Mouse (Mus musculus): Measurements from ENCODE around the gene Timm17b. TPM values are rescaled to one million over a fixed set of nuclear protein-coding genes. Genes with fewer than 3 reads are reported as not detected.
A peak's percentile ranks its signal among the peaks of the same experiment; 100 is the strongest.

Gene Timm17b
- total and polyA plus RNA-seq, 3 experiments = 79.3 to 113 (median 102) TPM

GRCm38 (mm10) chrX:7919601-7920383 lies 20.6 kb downstream of the Timm17b start, which contains the start of gene Pcsk1n:
Gene Pcsk1n (plus strand): TSS chrX:7919822.
- DNase-seq = no peak

GRCm38 (mm10) chrX:7922032-7922431 lies 22.9 kb downstream of the Timm17b start:
- DNase-seq = no peak

GRCm38 (mm10) chrX:7926266-7926665 lies 27.1 kb downstream of the Timm17b start:
- no peak for DNase-seq

GRCm38 (mm10) chrX:7927116-7927515 lies 28.0 kb downstream of the Timm17b start:
- no peak for DNase-seq

- no peak for DNase-seq
These were observed 29.2 kb downstream of the Timm17b start, which contains the start of gene Eras for GRCm38 (mm10) chrX:7928270-7928790. Gene Eras (minus strand): TSS chrX:7928607.

GRCm38 (mm10) chrX:7936874-7937273 lies 37.7 kb downstream of the Timm17b start:
- no peak for DNase-seq

GRCm38 (mm10) chrX:7937667-7938066 lies 38.5 kb downstream of the Timm17b start:
- DNase-seq = peak; percentile 8

- no peak for DNase-seq
These were observed 46.5 kb downstream of the Timm17b start for GRCm38 (mm10) chrX:7945618-7946017.

- DNase-seq = peak; percentile 11
These were observed 48.1 kb downstream of the Timm17b start, which contains the start of gene Hdac6 for GRCm38 (mm10) chrX:7947108-7947899. Gene Hdac6 (minus strand): TSS chrX:7947889.

- peak; percentile 96 for DNase-seq
These were observed 48.8 kb downstream of the Timm17b start for GRCm38 (mm10) chrX:7947900-7948492.

- DNase-seq = peak; percentile 52
These were observed 50.9 kb downstream of the Timm17b start for GRCm38 (mm10) chrX:7950091-7950490.

Other genes with a start within 250 kb of the Timm17b start
- gene Prickle3, start 242.1 kb upstream of the Timm17b start, total RNA-seq (2021) = 10 to 100 TPM in 1 of 2 experiments, 1 to 10 TPM in 1; 10.0 to 12.3 TPM
- gene Prickle3, start 242.1 kb upstream of the Timm17b start, polyA plus RNA-seq (2012; rRNA removed) = 46.0 and 46.4 TPM in 2 replicates
- gene Plp2, start 228.0 kb upstream of the Timm17b start, total RNA-seq (2021) = 10 to 100 TPM; 72.7 to 93.7 TPM
- gene Plp2, start 228.0 kb upstream of the Timm17b start, polyA plus RNA-seq (2012; rRNA removed) = 87.0 and 88.3 TPM in 2 replicates
- gene Magix, start 218.1 kb upstream of the Timm17b start, total RNA-seq (2021) = under 1 TPM; 0.35 to 0.76 TPM
- gene Magix, start 218.1 kb upstream of the Timm17b start, polyA plus RNA-seq (2012; rRNA removed) = 0.77 and 2.5 TPM in 2 replicates
- gene Gpkow, start 202.2 kb upstream of the Timm17b start, total RNA-seq (2021) = 10 to 100 TPM; 55.7 to 58.4 TPM
- 4.2 and 5.4 TPM in 2 replicates for gene Gpkow, start 202.2 kb upstream of the Timm17b start, polyA plus RNA-seq (2012; rRNA removed)
- 10 to 100 TPM; 63.7 to 68.0 TPM for gene Wdr45, start 185.0 kb upstream of the Timm17b start, total RNA-seq (2021)
- 51.1 and 51.5 TPM in 2 replicates for gene Wdr45, start 185.0 kb upstream of the Timm17b start, polyA plus RNA-seq (2012; rRNA removed)
- gene Gm45208, start 177.1 kb upstream of the Timm17b start, total RNA-seq (2021) = not detected
- 1.1 and 6.2 TPM in 2 replicates for gene Gm45208, start 177.1 kb upstream of the Timm17b start, polyA plus RNA-seq (2012; rRNA removed)
- gene Praf2, start 170.9 kb upstream of the Timm17b start, total RNA-seq (2021) = 10 to 100 TPM; 12.9 to 17.9 TPM
- 37.3 and 55.0 TPM in 2 replicates for gene Praf2, start 170.9 kb upstream of the Timm17b start, polyA plus RNA-seq (2012; rRNA removed)
- gene Ccdc120, start 148.5 kb upstream of the Timm17b start, total RNA-seq (2021) = 1 to 10 TPM; 2.9 to 3.7 TPM
- 11.6 and 12.8 TPM in 2 replicates for gene Ccdc120, start 148.5 kb upstream of the Timm17b start, polyA plus RNA-seq (2012; rRNA removed)
- gene Tfe3, start 136.8 kb upstream of the Timm17b start, total RNA-seq (2021) = 10 to 100 TPM; 45.4 to 59.2 TPM
- 40.7 and 41.3 TPM in 2 replicates for gene Tfe3, start 136.8 kb upstream of the Timm17b start, polyA plus RNA-seq (2012; rRNA removed)
- 10 to 100 TPM; 44.7 to 47.8 TPM for gene Gripap1, start 109.6 kb upstream of the Timm17b start, total RNA-seq (2021)
- gene Gripap1, start 109.6 kb upstream of the Timm17b start, polyA plus RNA-seq (2012; rRNA removed) = 18.3 and 19.5 TPM in 2 replicates
- gene Kcnd1, start 77.1 kb upstream of the Timm17b start, total RNA-seq (2021) = under 1 TPM; 0.86 to 0.92 TPM
- gene Kcnd1, start 77.1 kb upstream of the Timm17b start, polyA plus RNA-seq (2012; rRNA removed) = 1.1 and 1.2 TPM in 2 replicates
- gene Otud5, start 58.0 kb upstream of the Timm17b start, total RNA-seq (2021) = 10 to 100 TPM; 53.9 to 65.8 TPM
- gene Otud5, start 58.0 kb upstream of the Timm17b start, polyA plus RNA-seq (2012; rRNA removed) = 34.5 and 51.6 TPM in 2 replicates
- gene Pim2, start 21.1 kb upstream of the Timm17b start, total RNA-seq (2021) = 10 to 100 TPM in 1 of 2 experiments, 1 to 10 TPM in 1; 7.3 to 12.6 TPM
- gene Pim2, start 21.1 kb upstream of the Timm17b start, polyA plus RNA-seq (2012; rRNA removed) = 23.0 and 23.7 TPM in 2 replicates
- 10 to 100 TPM; 39.6 to 75.3 TPM for gene Slc35a2, start 15.3 kb upstream of the Timm17b start, total RNA-seq (2021)
- gene Slc35a2, start 15.3 kb upstream of the Timm17b start, polyA plus RNA-seq (2012; rRNA removed) = 158 and 186 TPM in 2 replicates
- 100 to 1,000 TPM; 102 to 144 TPM for gene Pqbp1, start 88 bp upstream of the Timm17b start, total RNA-seq (2021)
- 93.3 and 120 TPM in 2 replicates for gene Pqbp1, start 88 bp upstream of the Timm17b start, polyA plus RNA-seq (2012; rRNA removed)
- gene Gm10491, start 8.5 kb downstream of the Timm17b start, total RNA-seq (2021) = not detected
- not detected in 2 replicates for gene Gm10491, start 8.5 kb downstream of the Timm17b start, polyA plus RNA-seq (2012; rRNA removed)
- gene Gm10490, start 10.2 kb downstream of the Timm17b start, total RNA-seq (2021) = not detected
- gene Gm10490, start 10.2 kb downstream of the Timm17b start, polyA plus RNA-seq (2012; rRNA removed) = not detected in 2 replicates
- 10 to 100 TPM; 34.7 to 59.2 TPM for gene Pcsk1n, start 20.5 kb downstream of the Timm17b start, total RNA-seq (2021)
- 223 and 268 TPM in 2 replicates for gene Pcsk1n, start 20.5 kb downstream of the Timm17b start, polyA plus RNA-seq (2012; rRNA removed)
- gene Eras, start 29.2 kb downstream of the Timm17b start, total RNA-seq (2021) = not detected
- not detected in 2 replicates for gene Eras, start 29.2 kb downstream of the Timm17b start, polyA plus RNA-seq (2012; rRNA removed)
- gene Hdac6, start 48.5 kb downstream of the Timm17b start, total RNA-seq (2021) = 10 to 100 TPM; 13.3 to 16.1 TPM
- 23.2 and 25.2 TPM in 2 replicates for gene Hdac6, start 48.5 kb downstream of the Timm17b start, polyA plus RNA-seq (2012; rRNA removed)
- gene Gata1, start 78.7 kb downstream of the Timm17b start, total RNA-seq (2021) = under 1 TPM in 1 of 2 experiments, not detected in 1; 0.48 TPM
- gene Gata1, start 78.7 kb downstream of the Timm17b start, polyA plus RNA-seq (2012; rRNA removed) = 0.12 and 1.7 TPM in 2 replicates
- not detected for gene Glod5, start 119.1 kb downstream of the Timm17b start, total RNA-seq (2021)
- gene Glod5, start 119.1 kb downstream of the Timm17b start, polyA plus RNA-seq (2012; rRNA removed) = not detected in 2 replicates
- gene Suv39h1, start 175.4 kb downstream of the Timm17b start, total RNA-seq (2021) = 10 to 100 TPM in 1 of 2 experiments, 1 to 10 TPM in 1; 9.1 to 11.2 TPM
- 4.9 and 5.5 TPM in 2 replicates for gene Suv39h1, start 175.4 kb downstream of the Timm17b start, polyA plus RNA-seq (2012; rRNA removed)
- 1 to 10 TPM; 2.4 to 3.2 TPM for gene Was, start 191.1 kb downstream of the Timm17b start, total RNA-seq (2021)
- gene Was, start 191.1 kb downstream of the Timm17b start, polyA plus RNA-seq (2012; rRNA removed) = 2.1 and 2.5 TPM in 2 replicates
- 10 to 100 TPM; 52.4 to 57.7 TPM for gene Wdr13, start 233.5 kb downstream of the Timm17b start, total RNA-seq (2021)
- 213 and 220 TPM in 2 replicates for gene Wdr13, start 233.5 kb downstream of the Timm17b start, polyA plus RNA-seq (2012; rRNA removed)
- gene Rbm3, start 246.5 kb downstream of the Timm17b start, total RNA-seq (2021) = 100 to 1,000 TPM in 1 of 2 experiments, 10 to 100 TPM in 1; 54.5 to 106 TPM
- gene Rbm3, start 246.5 kb downstream of the Timm17b start, polyA plus RNA-seq (2012; rRNA removed) = 28.5 and 30.7 TPM in 2 replicates

Measured in adrenal gland, adult 2 months (tissue).